Comparison of ENCODE assay signal across 28 mouse cellular contexts in the genomic region with DNA sequence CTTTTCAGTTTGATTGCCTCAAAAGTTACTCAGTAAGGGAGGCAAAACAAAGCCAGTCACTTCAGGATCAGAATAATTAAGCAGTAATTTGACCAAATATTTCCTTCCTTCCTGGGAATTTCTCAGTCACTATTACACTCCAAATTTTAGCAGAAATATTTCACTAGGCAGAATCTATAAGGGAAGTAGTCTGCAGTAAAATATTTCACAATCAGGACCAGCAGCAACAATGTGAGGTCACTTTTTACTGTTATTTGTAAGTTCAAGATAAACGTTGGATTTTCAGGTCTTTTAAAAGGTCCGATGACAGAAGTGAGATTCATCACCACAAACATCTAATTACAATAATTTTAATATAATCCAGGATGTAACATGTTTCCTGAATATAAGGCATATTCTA.
DNase-seq lines count a peak whose midpoint lies in the region; ATAC-seq and TF ChIP-seq lines count a peak whose summit lies in the region.
"Had no signal": no experiment of that assay in that cellular context is flagged by ENCODE, and none has a peak within 500 bp of the region (broad histone marks: within the 10 kb centered on the region; RNA-seq: fewer than 3 reads in every experiment).

No protein-coding gene starts in this region.

- no peaks in the 10 kb centered on the region for H3K36me3 ChIP-seq in midbrain, postnatal 0 days (ENCODE audit: insufficient read depth, low read length)
- no peaks in the 10 kb centered on the region for H3K36me3 ChIP-seq in midbrain, embryonic 11.5 days (ENCODE audit: control insufficient read depth, insufficient read depth, low read length)
- H3K36me3 ChIP-seq: embryonic facial prominence, embryonic 13.5 days; embryonic facial prominence, embryonic 15.5 days; forebrain, embryonic 10.5 days; forebrain, embryonic 15.5 days; G1E had no signal

- H3K4me2 ChIP-seq in midbrain, postnatal 0 days (ENCODE audit: low read depth, low read length, poor library complexity, severe bottlenecking), result no peak overlapping the region
- no peak overlapping the region for H3K4me2 ChIP-seq in midbrain, embryonic 11.5 days
- H3K4me2 ChIP-seq: embryonic facial prominence, embryonic 13.5 days; embryonic facial prominence, embryonic 15.5 days; forebrain, embryonic 13.5 days; forebrain, embryonic 15.5 days had no signal

- no peak overlapping the region for H3K27ac ChIP-seq in midbrain, postnatal 0 days (ENCODE audit: low read depth, low read length)
- no peak overlapping the region for H3K27ac ChIP-seq in midbrain, embryonic 11.5 days (ENCODE audit: low read depth, low read length)
- H3K27ac ChIP-seq: embryonic facial prominence, embryonic 13.5 days; embryonic facial prominence, embryonic 15.5 days; forebrain, embryonic 10.5 days; forebrain, embryonic 13.5 days; forebrain, embryonic 15.5 days had no signal

- H3K9ac ChIP-seq in midbrain, postnatal 0 days (replicated peaks; ENCODE audit: low read length, poor library complexity, severe bottlenecking), result no peak overlapping the region
- H3K9ac ChIP-seq in midbrain, embryonic 11.5 days (ENCODE audit: low read length), result no peak overlapping the region
- H3K9ac ChIP-seq: embryonic facial prominence, embryonic 13.5 days; embryonic facial prominence, embryonic 15.5 days; forebrain, embryonic 13.5 days; forebrain, embryonic 15.5 days; forebrain, postnatal 0 days had no signal

- H3K4me1 ChIP-seq in midbrain, postnatal 0 days (ENCODE audit: insufficient read depth, low read length), result no peaks in the 10 kb centered on the region
- H3K4me1 ChIP-seq in midbrain, embryonic 11.5 days (ENCODE audit: control insufficient read depth, insufficient read depth, low read length), result 0 out of 2 replicates have a peak, but pooled peaks cover 2% of the 10 kb centered on the region
- H3K4me1 ChIP-seq: embryonic facial prominence, embryonic 13.5 days; embryonic facial prominence, embryonic 15.5 days; forebrain, embryonic 13.5 days; forebrain, embryonic 15.5 days had no signal

- intact Hi-C loops in left cerebral cortex, postnatal 4 days (cut with DNase I), result no loop called here

- no peaks in the 10 kb centered on the region for H3K27me3 ChIP-seq in midbrain, postnatal 0 days (ENCODE audit: insufficient read depth, low read length)
- no peaks in the 10 kb centered on the region for H3K27me3 ChIP-seq in midbrain, embryonic 11.5 days (ENCODE audit: control insufficient read depth, insufficient read depth, low read length)
- H3K27me3 ChIP-seq: CH12.LX; embryonic facial prominence, embryonic 13.5 days; embryonic facial prominence, embryonic 15.5 days; forebrain, embryonic 13.5 days; forebrain, embryonic 15.5 days; Patski had no signal

- peak; percentile 72 for ATAC-seq in granulocyte monocyte progenitor cell, adult 5-6 weeks (replicated peaks; ENCODE audit: poor library complexity, severe bottlenecking)
- peak; percentile 71 for ATAC-seq in megakaryocyte progenitor cell, adult 5-6 weeks (replicated peaks; ENCODE audit: poor library complexity)
- ATAC-seq in midbrain, postnatal 0 days (ENCODE audit: low FRiP score), result no peak
- no peak for ATAC-seq in midbrain, embryonic 11.5 days (ENCODE audit: low FRiP score)
- ATAC-seq: activated CD4-positive, CD25-positive, alpha-beta regulatory T cell, adult 4 months; CD4-positive, CD25-positive, alpha-beta regulatory T cell, adult 4 months; forebrain, embryonic 13.5 days; forebrain, embryonic 15.5 days; forebrain, postnatal 0 days; Patski had no signal

- TF ChIP-seq CTCF in midbrain, postnatal 0 days (IDR thresholded peaks at IDR 0.05), result no peak

- H3K4me3 ChIP-seq in midbrain, postnatal 0 days (ENCODE audit: low read depth, low read length), result no peak overlapping the region
- H3K4me3 ChIP-seq in midbrain, embryonic 11.5 days (ENCODE audit: low read depth, low read length), result no peak overlapping the region
- H3K4me3 ChIP-seq: embryonic facial prominence, embryonic 13.5 days; embryonic facial prominence, embryonic 15.5 days; erythroblast, embryonic 14.5 days; forebrain, embryonic 10.5 days; forebrain, embryonic 13.5 days; forebrain, embryonic 15.5 days had no signal

- WGBS in midbrain, postnatal 0 days, result 81% methylated on average over 2 of the region's 2 CpGs
- 86% methylated on average over 2 of the region's 2 CpGs for WGBS in midbrain, embryonic 11.5 days

- no peaks in the 10 kb centered on the region for H3K9me3 ChIP-seq in midbrain, postnatal 0 days (ENCODE audit: low read length)
- no peaks in the 10 kb centered on the region for H3K9me3 ChIP-seq in midbrain, embryonic 11.5 days (ENCODE audit: control insufficient read depth, low read length)
- H3K9me3 ChIP-seq: embryonic facial prominence, embryonic 13.5 days; embryonic facial prominence, embryonic 15.5 days; forebrain, embryonic 10.5 days; forebrain, embryonic 13.5 days; forebrain, embryonic 15.5 days had no signal

- peak; percentile 61 for DNase-seq in 416B (ENCODE audit: low read depth)
- DNase-seq in left cerebral cortex, postnatal 4 days, result no peak
- DNase-seq in midbrain, postnatal 0 days (ENCODE audit: low spot score), result no peak
- DNase-seq in midbrain, embryonic 11.5 days (ENCODE audit: low spot score, missing footprints), result no peak
- DNase-seq: adrenal gland, adult 8-10 months; adrenal gland, postnatal 14 days; adrenal gland, postnatal 36 days; B cell, adult 2 months; cerebellum, adult 11-12 months; cerebellum, adult 2 months; cerebellum, adult 9-10 months; cerebellum, postnatal 10 days; cerebellum, postnatal 25 days; embryo, embryonic 11 days; forebrain, postnatal 0 days had no signal

Comparison
In these comparisons a context has a peak if more than half of its experiments do, and no peak if none do; other contexts are left out.
1. ATAC-seq: peak in granulocyte monocyte progenitor cell, adult 5-6 weeks (single experiment) and megakaryocyte progenitor cell, adult 5-6 weeks (single experiment); none in midbrain, postnatal 0 days (single experiment) and midbrain, embryonic 11.5 days (single experiment).